Mouse (Mus musculus) left cerebral cortex, postnatal 10 days (tissue): ENCODE data around the gene Ythdf2. TPM values are rescaled to one million over a fixed set of nuclear protein-coding genes. Genes with fewer than 3 reads are reported as not detected.
A peak's percentile ranks its signal among the peaks of the same experiment; 100 is the strongest.

Experiments
- DNase-seq, 2 experiments: peaks; one replicate each; pipeline ENCODE4 v3.0.0; 2021 to 2022; ENCODE audit warnings: low spot score in 2 of 2, mixed read lengths in 1 of 2; ENCODE audit errors: extremely low spot score in 1 of 2
- intact Hi-C: fragments of 180-260 bp; cut with DNase I; formaldehyde crosslinking; loops from one replicate; pipeline ENCODE4 v1.15.1; 2025
- microRNA-seq: library from miRNA; unstranded; fragments of <30 nt; microRNA quantifications from one replicate; pipeline ENCODE4 v1.2.0, GENCODE M21; 2022
- total RNA-seq, 2 experiments: library from RNA; stranded (reverse); gene quantifications; 2 replicates each; pipeline ENCODE4 v1.2.3; 2021

Gene Ythdf2
- total RNA-seq, 2 experiments from 2014 or later = 47.4 to 49.4 TPM

- DNase-seq = no peak
- intact Hi-C loops = no loop called here
These were observed 45.5 kb downstream of the Ythdf2 start for GRCm38 (mm10) chr4:132166350-132167290.

GRCm38 (mm10) chr4:132165691-132166090 lies 46.4 kb downstream of the Ythdf2 start:
- peak in 1 of 2 experiments; percentile 56 for DNase-seq
- intact Hi-C loops = no loop called here

GRCm38 (mm10) chr4:132156941-132157622 lies 55.0 kb downstream of the Ythdf2 start:
- intact Hi-C loops = no loop called here
- DNase-seq = no peak

- DNase-seq = no peak
- intact Hi-C loops = no loop called here
These were observed 57.0 kb downstream of the Ythdf2 start for GRCm38 (mm10) chr4:132154877-132155670.

- intact Hi-C loops = no loop called here
These were observed 60.4 kb downstream of the Ythdf2 start for GRCm38 (mm10) chr4:132151673-132152072.

GRCm38 (mm10) chr4:132146201-132146600 lies 65.9 kb downstream of the Ythdf2 start:
- DNase-seq = no peak
- intact Hi-C loops = no loop called here

More at GRCm38 (mm10) chr4:132151673-132152072, 60.4 kb downstream of the Ythdf2 start:
- DNase-seq = no peak

- no peak for DNase-seq
- intact Hi-C loops = no loop called here
These were observed 67.0 kb downstream of the Ythdf2 start for GRCm38 (mm10) chr4:132145092-132145491.

- peak in 1 of 2 experiments; percentile 44 for DNase-seq
- intact Hi-C loops = no loop called here
These were observed 67.8 kb downstream of the Ythdf2 start, which contains the start of gene Oprd1 for GRCm38 (mm10) chr4:132144080-132144841. Oprd1 (minus strand) TSS chr4:132144486.

- no peak for DNase-seq
- intact Hi-C loops = no loop called here
These were observed 73.5 kb downstream of the Ythdf2 start for GRCm38 (mm10) chr4:132138640-132139039.

GRCm38 (mm10) chr4:132137013-132137412 lies 75.1 kb downstream of the Ythdf2 start:
- intact Hi-C loops = no loop called here
- no peak for DNase-seq

Small RNA genes lying within 50 kb of the gene (microRNA-seq; reads per million reads assigned to microRNA genes)
- not detected for gene Gm22033

Other genes with a start within 250 kb of the Ythdf2 start
- under 1 TPM in 1 of 2 experiments, not detected in 1; 0.15 TPM for gene Gm10300, start 137.6 kb downstream of the Ythdf2 start, total RNA-seq
- 10 to 100 TPM; 28.9 to 31.9 TPM for gene Epb41, start 137.0 kb downstream of the Ythdf2 start, total RNA-seq
- 1 to 10 TPM; 7.7 to 8.0 TPM for gene Oprd1, start 67.8 kb downstream of the Ythdf2 start, total RNA-seq
- gene Gmeb1, start 49.3 kb upstream of the Ythdf2 start, total RNA-seq = 10 to 100 TPM; 26.2 to 29.3 TPM
- gene Taf12, start 62.1 kb upstream of the Ythdf2 start, total RNA-seq = 10 to 100 TPM; 13.9 to 15.4 TPM
- gene Rab42, start 91.1 kb upstream of the Ythdf2 start, total RNA-seq = 1 to 10 TPM in 1 of 2 experiments, under 1 TPM in 1; 0.79 to 1.3 TPM
- 10 to 100 TPM; 24.6 TPM for gene Trnau1ap, start 117.2 kb upstream of the Ythdf2 start, total RNA-seq
- gene Rcc1, start 141.3 kb upstream of the Ythdf2 start, total RNA-seq = 10 to 100 TPM; 14.7 to 14.9 TPM
- gene Phactr4, start 210.2 kb upstream of the Ythdf2 start, total RNA-seq = 1 to 10 TPM; 7.7 to 8.5 TPM